10 mouse cellular contexts compared by ENCODE assay signal in the genomic region with DNA sequence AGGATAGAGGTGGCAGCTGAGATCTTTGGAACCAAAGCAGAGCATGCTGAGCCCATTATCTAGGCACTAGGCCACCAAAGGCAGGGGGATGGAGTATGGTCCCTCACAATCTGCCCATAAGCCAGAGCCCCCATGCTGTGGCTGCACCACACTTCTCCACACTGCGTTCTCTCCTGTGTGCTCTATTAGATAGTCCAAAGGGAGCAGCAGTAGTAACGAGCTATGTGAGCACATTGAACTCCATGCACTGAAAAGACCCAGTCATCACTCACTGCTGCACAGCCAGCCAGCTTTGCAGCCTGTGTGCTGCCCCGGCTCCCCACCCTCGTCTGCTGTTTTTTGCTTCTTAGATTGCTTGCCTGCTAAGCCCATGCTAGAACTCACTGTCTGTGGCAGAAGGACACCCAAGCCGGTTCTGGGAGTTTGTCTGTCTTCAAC.
A peak's percentile ranks its signal among the peaks of the same experiment; 100 is the strongest.
DNase-seq lines count a peak whose midpoint lies in the region; ATAC-seq and TF ChIP-seq lines count a peak whose summit lies in the region.
"Had no signal": no experiment of that assay in that cellular context is flagged by ENCODE, and none has a peak within 500 bp of the region (broad histone marks: within the 10 kb centered on the region; RNA-seq: fewer than 3 reads in every experiment).

No protein-coding gene starts in this region.

- H3K9ac ChIP-seq in lung, embryonic 15.5 days: no peak overlapping the region
- H3K9ac ChIP-seq in embryonic facial prominence, embryonic 15.5 days: no peak overlapping the region
- no peak overlapping the region for H3K9ac ChIP-seq in stomach, embryonic 15.5 days
- no peak overlapping the region for H3K9ac ChIP-seq in liver, postnatal 0 days (replicated peaks)
- H3K9ac ChIP-seq: embryonic facial prominence, embryonic 12.5 days had no signal

- H3K27ac ChIP-seq in lung, embryonic 15.5 days: peak overlapping the region; percentile 51
- H3K27ac ChIP-seq in embryonic facial prominence, embryonic 15.5 days (replicated peaks): 0 out of 2 replicates have a peak overlapping the region, but pooled peaks have one; percentile 51
- H3K27ac ChIP-seq in stomach, embryonic 15.5 days: peak overlapping the region; percentile 28; the same call in 1 of the 2 replicates
- no peak overlapping the region for H3K27ac ChIP-seq in liver, postnatal 0 days (ENCODE audit: low read depth)
- H3K27ac ChIP-seq: embryonic facial prominence, embryonic 12.5 days had no signal

- no peak for ATAC-seq in lung, embryonic 15.5 days (ENCODE audit: borderline replicate concordance, extremely low read depth, low FRiP score, low TSS enrichment)
- no peak for ATAC-seq in embryonic facial prominence, embryonic 15.5 days (ENCODE audit: insufficient number of reproducible peaks, low FRiP score, low TSS enrichment, low read depth)
- no peak for ATAC-seq in stomach, embryonic 15.5 days (ENCODE audit: insufficient read depth, low FRiP score, low read depth)
- no peak for ATAC-seq in liver, postnatal 0 days

- DNase-seq in heart, adult 11 months: peak; percentile 93
- DNase-seq in heart, adult 18-20 months: no peak
- no peak for DNase-seq in lung, postnatal 25 days (ENCODE audit: low spot score)
- no peak for DNase-seq in embryo, embryonic 9.5 days (ENCODE audit: extremely low spot score)
- DNase-seq in liver, postnatal 0 days: no peak
- DNase-seq: lung, postnatal 10 days had no signal

- H3K4me3 ChIP-seq in lung, embryonic 15.5 days: no peak overlapping the region
- H3K4me3 ChIP-seq in embryonic facial prominence, embryonic 15.5 days (replicated peaks): no peak overlapping the region
- H3K4me3 ChIP-seq in stomach, embryonic 15.5 days (replicated peaks): no peak overlapping the region
- H3K4me3 ChIP-seq in liver, postnatal 0 days (ENCODE audit: low read depth, low read length): no peak overlapping the region
- H3K4me3 ChIP-seq: embryonic facial prominence, embryonic 12.5 days had no signal

- H3K36me3 ChIP-seq in lung, embryonic 15.5 days: peaks cover 25% of the 10 kb centered on the region
- H3K36me3 ChIP-seq in embryonic facial prominence, embryonic 15.5 days: peaks cover 51% of the 10 kb centered on the region
- H3K36me3 ChIP-seq in stomach, embryonic 15.5 days: peaks cover 11% of the 10 kb centered on the region; the same call in 1 of the 2 replicates
- peaks cover 27% of the 10 kb centered on the region for H3K36me3 ChIP-seq in liver, postnatal 0 days (replicated peaks; ENCODE audit: insufficient read depth, low read length)

- H3K9me3 ChIP-seq in lung, embryonic 15.5 days: no peaks in the 10 kb centered on the region
- no peaks in the 10 kb centered on the region for H3K9me3 ChIP-seq in embryonic facial prominence, embryonic 15.5 days (replicated peaks)
- H3K9me3 ChIP-seq in stomach, embryonic 15.5 days: no peaks in the 10 kb centered on the region
- no peaks in the 10 kb centered on the region for H3K9me3 ChIP-seq in liver, postnatal 0 days (ENCODE audit: low read length)
- H3K9me3 ChIP-seq: embryonic facial prominence, embryonic 12.5 days had no signal

- no peak overlapping the region for H3K4me2 ChIP-seq in lung, embryonic 15.5 days
- H3K4me2 ChIP-seq in embryonic facial prominence, embryonic 15.5 days (replicated peaks): no peak overlapping the region
- no peak overlapping the region for H3K4me2 ChIP-seq in stomach, embryonic 15.5 days
- no peak overlapping the region for H3K4me2 ChIP-seq in liver, postnatal 0 days (ENCODE audit: low read depth, low read length)
- H3K4me2 ChIP-seq: embryonic facial prominence, embryonic 12.5 days had no signal

- peaks cover 71% of the 10 kb centered on the region for H3K4me1 ChIP-seq in lung, embryonic 15.5 days
- peaks cover 30% of the 10 kb centered on the region for H3K4me1 ChIP-seq in embryonic facial prominence, embryonic 15.5 days
- H3K4me1 ChIP-seq in stomach, embryonic 15.5 days: peaks cover 40% of the 10 kb centered on the region
- no peaks in the 10 kb centered on the region for H3K4me1 ChIP-seq in liver, postnatal 0 days (ENCODE audit: insufficient read depth)
- H3K4me1 ChIP-seq: embryonic facial prominence, embryonic 12.5 days had no signal

- no peaks in the 10 kb centered on the region for H3K27me3 ChIP-seq in lung, embryonic 15.5 days
- H3K27me3 ChIP-seq in embryonic facial prominence, embryonic 15.5 days: no peaks in the 10 kb centered on the region
- H3K27me3 ChIP-seq in stomach, embryonic 15.5 days (replicated peaks): no peaks in the 10 kb centered on the region
- no peaks in the 10 kb centered on the region for H3K27me3 ChIP-seq in liver, postnatal 0 days (ENCODE audit: insufficient read depth, low read length)
- H3K27me3 ChIP-seq: embryonic facial prominence, embryonic 12.5 days had no signal

- 48% methylated on average over 5 of the region's 5 CpGs for WGBS in lung, embryonic 15.5 days
- 61% methylated on average over 5 of the region's 5 CpGs for WGBS in embryonic facial prominence, embryonic 15.5 days
- WGBS in stomach, embryonic 15.5 days: 55% methylated on average over 5 of the region's 5 CpGs
- WGBS in liver, postnatal 0 days (ENCODE audit: insufficient replicate concordance): 52% methylated on average over 5 of the region's 5 CpGs

- TF ChIP-seq CTCF in liver, postnatal 0 days (IDR thresholded peaks at IDR 0.05; ENCODE audit: low read depth): no peak

- TF ChIP-seq EP300 in liver, postnatal 0 days (IDR thresholded peaks at IDR 0.05; ENCODE audit: low read depth): no peak
